Mouse (Mus musculus) brain, embryonic 14.5 days (tissue): ENCODE measurements around the gene Ebf1. TPM values are rescaled to one million over a fixed set of nuclear protein-coding genes. Genes with fewer than 3 reads are reported as not detected.
A peak's percentile ranks its signal among the peaks of the same experiment; 100 is the strongest.

ENCODE experiments used
- DNase-seq: peaks from one replicate; pipeline ENCODE4 v3.0.0-alpha.2; 2011; ENCODE audit warnings: low read depth
- CTCF ChIP-seq: fragments of 200-500 bp; IDR thresholded peaks from 2 replicates; pipeline ENCODE4 v1.5.1; 2012; ENCODE audit warnings: inconsistent platforms, mild to moderate bottlenecking, moderate library complexity, borderline replicate concordance; ENCODE audit not compliant: insufficient read depth, insufficient read length; ENCODE audit errors: extremely low read depth
- POLR2A ChIP-seq: fragments of 200-500 bp; IDR thresholded peaks from 2 replicates; pipeline ENCODE4 v1.6.1; 2012; ENCODE audit warnings: mild to moderate bottlenecking, inconsistent platforms, borderline replicate concordance; ENCODE audit not compliant: poor library complexity, insufficient read depth, insufficient read length, severe bottlenecking; ENCODE audit errors: extremely low read depth
- polyA plus RNA-seq: library from polyadenylated mRNA; depleted of rRNA; stranded (reverse); fragments of >200 nt; gene quantifications from 2 replicates; pipeline ENCODE4 v1.2.3, GENCODE M21; 2012

Ebf1 gene
- polyA plus RNA-seq, 1 experiment: 53.1 TPM

GRCm38 (mm10) chr11:44882476-44882970, 265.4 kb downstream of the Ebf1 start:
- TF ChIP-seq CTCF (no peak), POLR2A (no peak)
- peak; percentile 66 for DNase-seq

GRCm38 (mm10) chr11:44884337-44884736, 267.2 kb downstream of the Ebf1 start:
- no peak for DNase-seq
- TF ChIP-seq CTCF (no peak), POLR2A (no peak)

GRCm38 (mm10) chr11:44886897-44887296, 269.8 kb downstream of the Ebf1 start:
- DNase-seq: no peak
- TF ChIP-seq POLR2A (no peak), CTCF (no peak)

- peak; percentile 75 for DNase-seq
- TF ChIP-seq POLR2A (no peak), CTCF (no peak)
Observed at GRCm38 (mm10) chr11:44887691-44888090, 270.6 kb downstream of the Ebf1 start.

- TF ChIP-seq CTCF (no peak), POLR2A (no peak)
- DNase-seq: no peak
Observed at GRCm38 (mm10) chr11:44888390-44888789, 271.3 kb downstream of the Ebf1 start.

- DNase-seq: peak; percentile 67
- TF ChIP-seq POLR2A: no peak
- no peak for TF ChIP-seq CTCF
Observed at GRCm38 (mm10) chr11:44892814-44893521, 275.9 kb downstream of the Ebf1 start.

- no peak for TF ChIP-seq CTCF
- DNase-seq: no peak
Observed at GRCm38 (mm10) chr11:44893986-44894385, 276.9 kb downstream of the Ebf1 start.

- TF ChIP-seq CTCF (no peak), POLR2A (no peak)
Observed at GRCm38 (mm10) chr11:44894798-44895197, 277.7 kb downstream of the Ebf1 start.

GRCm38 (mm10) chr11:44895893-44896292, 278.8 kb downstream of the Ebf1 start:
- no peak for TF ChIP-seq CTCF
- no peak for TF ChIP-seq POLR2A
- no peak for DNase-seq

More at GRCm38 (mm10) chr11:44894798-44895197, 277.7 kb downstream of the Ebf1 start:
- DNase-seq: no peak

- no peak for TF ChIP-seq CTCF
- TF ChIP-seq POLR2A: no peak
- peak; percentile 25 for DNase-seq
Observed at GRCm38 (mm10) chr11:44897140-44897665, 280.1 kb downstream of the Ebf1 start.

GRCm38 (mm10) chr11:44899554-44899953, 282.4 kb downstream of the Ebf1 start:
- TF ChIP-seq POLR2A: no peak
- TF ChIP-seq CTCF: no peak
- DNase-seq: no peak

GRCm38 (mm10) chr11:44899965-44900364, 282.8 kb downstream of the Ebf1 start:
- TF ChIP-seq POLR2A (no peak), CTCF (no peak)
- peak; percentile 81 for DNase-seq
